Mouse (Mus musculus) CH12.LX (cell line): ENCODE measurements at regions not wholly inside any gene's neighbourhood (a gene's known extent, or its start where the extent isn't known, plus 50 kb on each side); places are given as distances from the start of the nearest gene placed in this dataset.

ENCODE experiments used
- DNase-seq: peaks from one replicate; pipeline ENCODE4 v3.0.0-alpha.2; 2013; ENCODE audit errors: extremely low read depth
- H3K27ac ChIP-seq: 2 replicates; pipeline ENCODE4 v1.5.1; 2012; ENCODE audit warnings: low read depth, mild to moderate bottlenecking, control low read depth, moderate library complexity; ENCODE audit not compliant: insufficient read depth
- H3K27me3 ChIP-seq: replicated peaks from 2 replicates; pipeline ENCODE3; 2012; ENCODE audit warnings: inconsistent platforms
- H3K36me3 ChIP-seq, 2 experiments: replicated peaks in 1 of 2; 2 replicates each; pipeline versions ENCODE3 to v1.6.1; 2012; ENCODE audit warnings: inconsistent platforms in 1 of 2, low read length in 1 of 2, mild to moderate bottlenecking in 1 of 2, mixed read lengths in 1 of 2, moderate library complexity in 1 of 2; ENCODE audit not compliant: control insufficient read depth in 1 of 2, insufficient read depth in 1 of 2
- H3K4me1 ChIP-seq, 2 experiments: 2 replicates each; pipeline ENCODE4 v1.6.1; 2012; ENCODE audit warnings: inconsistent platforms in 1 of 2, moderate library complexity in 1 of 2; ENCODE audit not compliant: insufficient read depth in 2 of 2, control insufficient read depth in 1 of 2
- H3K4me2 ChIP-seq: 2 replicates; pipeline ENCODE4 v1.6.1; 2012; ENCODE audit warnings: low read depth, mild to moderate bottlenecking, control low read depth; ENCODE audit not compliant: poor library complexity, insufficient read depth, severe bottlenecking
- H3K4me3 ChIP-seq, 3 experiments: fragments of 150-350 bp in 1 of 3; sonication (generic) in 1 of 3; replicated peaks in 1 of 3; 2 replicates each; pipeline versions ENCODE3 to v1.5.1; 2011 to 2012; ENCODE audit warnings: low read depth in 2 of 3, low read length in 2 of 3, mild to moderate bottlenecking in 2 of 3, moderate library complexity in 2 of 3, control low read depth in 1 of 3, improper control_type of control experiment in 1 of 3, inconsistent platforms in 1 of 3, mixed read lengths in 1 of 3; ENCODE audit not compliant: poor library complexity in 1 of 3
- H3K79me2 ChIP-seq: replicated peaks from 2 replicates; pipeline ENCODE4 v1.6.1; 2012; ENCODE audit warnings: mild to moderate bottlenecking, moderate library complexity; ENCODE audit not compliant: control insufficient read depth, poor library complexity, insufficient read depth, severe bottlenecking; ENCODE audit errors: extremely low read depth
- H3K9ac ChIP-seq: 2 replicates; pipeline ENCODE4 v1.6.1; 2012; ENCODE audit warnings: low read depth, mild to moderate bottlenecking, control low read depth, moderate library complexity; ENCODE audit not compliant: insufficient read depth
- H3K9me3 ChIP-seq: replicated peaks from 2 replicates; pipeline ENCODE3; 2012; ENCODE audit warnings: low read length, inconsistent platforms, mixed read lengths
- CHD2 ChIP-seq: IDR thresholded peaks from 2 replicates; pipeline ENCODE4 v1.6.1; 2011; ENCODE audit warnings: low read length, improper control_type of control experiment
- CTCF ChIP-seq, 2 experiments: IDR thresholded peaks in 1 of 2; conservative IDR thresholded peaks in 1 of 2; 2 replicates each; pipeline ENCODE4 v1.5.1; 2011 to 2012; ENCODE audit warnings: low read depth in 2 of 2, low read length in 2 of 2, improper control_type of control experiment in 1 of 2, inconsistent platforms in 1 of 2, mild to moderate bottlenecking in 1 of 2, moderate library complexity in 1 of 2
- E2F4 ChIP-seq: IDR thresholded peaks from 2 replicates; pipeline ENCODE4 v1.6.1; 2011; ENCODE audit warnings: low read depth, low read length, improper control_type of control experiment; ENCODE audit not compliant: insufficient replicate concordance
- EP300 ChIP-seq: IDR thresholded peaks from 2 replicates; pipeline ENCODE4 v1.6.1; 2011; ENCODE audit warnings: low read length, improper control_type of control experiment
- GABPA ChIP-seq: IDR thresholded peaks from 2 replicates; pipeline ENCODE4 v1.6.1; 2012; ENCODE audit warnings: low read depth, low read length, improper control_type of control experiment, inconsistent platforms; ENCODE audit not compliant: insufficient replicate concordance
- HCFC1 ChIP-seq: IDR thresholded peaks from 2 replicates; pipeline ENCODE4 v1.6.1; 2012; ENCODE audit warnings: low read depth, mild to moderate bottlenecking, inconsistent platforms, low read length, improper control_type of control experiment
- IRF4 ChIP-seq: IDR thresholded peaks from 2 replicates; pipeline ENCODE4 v1.6.1; 2014; ENCODE audit warnings: low read depth, mild to moderate bottlenecking, inconsistent platforms, low read length, improper control_type of control experiment
- JUN ChIP-seq: IDR thresholded peaks from 2 replicates; pipeline ENCODE4 v1.6.1; 2011; ENCODE audit warnings: low read depth, mild to moderate bottlenecking, low read length, improper control_type of control experiment, moderate library complexity; ENCODE audit not compliant: insufficient read depth
- MAFK ChIP-seq: IDR thresholded peaks from 2 replicates; pipeline ENCODE4 v1.6.1; 2011; ENCODE audit warnings: low read length, improper control_type of control experiment; ENCODE audit not compliant: insufficient replicate concordance
- MAX ChIP-seq: IDR thresholded peaks from 2 replicates; pipeline ENCODE4 v1.6.1; 2011; ENCODE audit warnings: low read length, improper control_type of control experiment
- MEF2A ChIP-seq: IDR thresholded peaks from 2 replicates; pipeline ENCODE4 v1.6.1; 2014; ENCODE audit warnings: low read depth, mild to moderate bottlenecking, inconsistent platforms, low read length, improper control_type of control experiment, borderline replicate concordance
- MYC ChIP-seq: IDR thresholded peaks from 2 replicates; pipeline ENCODE4 v1.6.1; 2011; ENCODE audit warnings: low read depth, mild to moderate bottlenecking, improper control_type of control experiment, low read length
- NELFE ChIP-seq: IDR thresholded peaks from 2 replicates; pipeline ENCODE4 v1.6.1; 2011; ENCODE audit warnings: low read depth, low read length, improper control_type of control experiment
- PAX5 ChIP-seq: IDR thresholded peaks from 2 replicates; pipeline ENCODE4 v1.6.1; 2012; ENCODE audit warnings: low read length, inconsistent platforms, mixed read lengths
- POLR2A ChIP-seq: IDR thresholded peaks from 2 replicates; pipeline ENCODE4 v1.6.1; 2011; ENCODE audit warnings: low read depth, mild to moderate bottlenecking, improper control_type of control experiment, low read length
- POLR2AphosphoS2 ChIP-seq: IDR thresholded peaks from 2 replicates; pipeline ENCODE4 v1.6.1; 2011; ENCODE audit warnings: low read depth, low read length, improper control_type of control experiment
- RAD21 ChIP-seq: IDR thresholded peaks from 2 replicates; pipeline ENCODE4 v1.6.1; 2011; ENCODE audit warnings: low read depth, mild to moderate bottlenecking, low read length, improper control_type of control experiment, moderate library complexity
- RCOR1 ChIP-seq: conservative IDR thresholded peaks from 2 replicates; pipeline ENCODE4 v1.6.1; 2012; ENCODE audit warnings: low read depth, mild to moderate bottlenecking, inconsistent platforms, low read length, improper control_type of control experiment
- SIN3A ChIP-seq: IDR thresholded peaks from 2 replicates; pipeline ENCODE4 v1.6.1; 2012; ENCODE audit warnings: low read length, improper control_type of control experiment, inconsistent platforms
- TBP ChIP-seq: conservative IDR thresholded peaks from 2 replicates; pipeline ENCODE4 v1.6.1; 2011; ENCODE audit warnings: low read depth, low read length, improper control_type of control experiment
- TCF12 ChIP-seq: IDR thresholded peaks from 2 replicates; pipeline ENCODE4 v1.6.1; 2014; ENCODE audit warnings: low read depth, mild to moderate bottlenecking, inconsistent platforms, low read length, improper control_type of control experiment
- USF1 ChIP-seq: IDR thresholded peaks from 2 replicates; pipeline ENCODE4 v1.6.1; 2014; ENCODE audit warnings: low read depth, mild to moderate bottlenecking, inconsistent platforms, low read length, improper control_type of control experiment
- ZC3H11A ChIP-seq: IDR thresholded peaks from 2 replicates; pipeline ENCODE4 v1.6.1; 2012; ENCODE audit warnings: low read depth, mild to moderate bottlenecking, inconsistent platforms, low read length, improper control_type of control experiment
- dilution Hi-C: fragments of 300-500 bp; cut with MboI; formaldehyde crosslinking; loops from 2 replicates; pipeline ENCODE4 v1.14.3; 2020; ENCODE audit warnings: low sequenced_read_pairs; ENCODE audit not compliant: extremely low pct_unique_long_range_greater_than_20kb, extremely low pct_ligation_motif_present
- in situ Hi-C: fragments of 300-500 bp; cut with MboI; formaldehyde crosslinking; loops from 3 replicates; pipeline ENCODE4 v1.14.3; 2019; ENCODE audit warnings: low sequenced_read_pairs, low pct_ligation_motif_present, low pct_unique_long_range_greater_than_20kb, mixed read lengths

- in situ Hi-C loops: no loop called here
- no peak overlapping the region for H3K4me3 ChIP-seq
- H3K27me3 ChIP-seq: no peaks in the 10 kb centered on the region
- no peak for DNase-seq
- H3K9me3 ChIP-seq: no peaks in the 10 kb centered on the region
- dilution Hi-C loops: no loop called here
- no peak overlapping the region for H3K4me2 ChIP-seq
- H3K79me2 ChIP-seq: no peaks in the 10 kb centered on the region
- no peaks in the 10 kb centered on the region for H3K4me1 ChIP-seq
- H3K27ac ChIP-seq: no peak overlapping the region
- H3K9ac ChIP-seq: no peak overlapping the region
- no peaks in the 10 kb centered on the region for H3K36me3 ChIP-seq
- TF ChIP-seq MEF2A (no peak), MAX (no peak), HCFC1 (no peak), IRF4 (no peak), MYC (no peak), E2F4 (no peak), JUN (no peak), EP300 (no peak), TCF12 (no peak)
These were observed 233.7 kb downstream of the Rbm26 start for GRCm38 (mm10) chr14:104943450-104943849.

GRCm38 (mm10) chr14:104939961-104940360 lies 237.2 kb downstream of the Rbm26 start:
- Histone ChIP-seq H3K4me1 (no peaks in the 10 kb centered on the region), H3K9me3 (no peaks in the 10 kb centered on the region), H3K4me2 (no peak overlapping the region), H3K4me3 (no peak overlapping the region), H3K9ac (no peak overlapping the region), H3K27ac (no peak overlapping the region), H3K79me2 (no peaks in the 10 kb centered on the region)
- in situ Hi-C loops: no loop called here
- dilution Hi-C loops: no loop called here
- DNase-seq: no peak
- TF ChIP-seq USF1 (no peak), GABPA (no peak), HCFC1 (no peak), POLR2A (no peak), TBP (no peak), NELFE (no peak), POLR2AphosphoS2 (no peak), SIN3A (no peak), RCOR1 (no peak), CHD2 (no peak), JUN (no peak), MAFK (no peak), RAD21 (no peak), ZC3H11A (no peak), CTCF (conservative IDR thresholded peaks at IDR 0.05 in 1 of 2, IDR thresholded peaks at IDR 0.05 in 1 of 2; ENCODE audit: low read depth in 2 of 2, low read length in 2 of 2) (no peak), PAX5 (no peak), E2F4 (no peak)
- TF ChIP-seq, all 38 proteins: peak for 0
- H3K36me3 ChIP-seq: no peaks in the 10 kb centered on the region
- H3K27me3 ChIP-seq: no peaks in the 10 kb centered on the region
